Mouse (Mus musculus): ENCODE data around the gene Taf6l. TPM values are rescaled to one million over a fixed set of nuclear protein-coding genes. Genes with fewer than 3 reads are reported as not detected.

Gene Taf6l
- polyA plus RNA-seq (2016; fragmentation: Nextera tagmentation; extraction: Ambion mirVana): 43.8 and 44.2 TPM in 2 replicates

DNA sequence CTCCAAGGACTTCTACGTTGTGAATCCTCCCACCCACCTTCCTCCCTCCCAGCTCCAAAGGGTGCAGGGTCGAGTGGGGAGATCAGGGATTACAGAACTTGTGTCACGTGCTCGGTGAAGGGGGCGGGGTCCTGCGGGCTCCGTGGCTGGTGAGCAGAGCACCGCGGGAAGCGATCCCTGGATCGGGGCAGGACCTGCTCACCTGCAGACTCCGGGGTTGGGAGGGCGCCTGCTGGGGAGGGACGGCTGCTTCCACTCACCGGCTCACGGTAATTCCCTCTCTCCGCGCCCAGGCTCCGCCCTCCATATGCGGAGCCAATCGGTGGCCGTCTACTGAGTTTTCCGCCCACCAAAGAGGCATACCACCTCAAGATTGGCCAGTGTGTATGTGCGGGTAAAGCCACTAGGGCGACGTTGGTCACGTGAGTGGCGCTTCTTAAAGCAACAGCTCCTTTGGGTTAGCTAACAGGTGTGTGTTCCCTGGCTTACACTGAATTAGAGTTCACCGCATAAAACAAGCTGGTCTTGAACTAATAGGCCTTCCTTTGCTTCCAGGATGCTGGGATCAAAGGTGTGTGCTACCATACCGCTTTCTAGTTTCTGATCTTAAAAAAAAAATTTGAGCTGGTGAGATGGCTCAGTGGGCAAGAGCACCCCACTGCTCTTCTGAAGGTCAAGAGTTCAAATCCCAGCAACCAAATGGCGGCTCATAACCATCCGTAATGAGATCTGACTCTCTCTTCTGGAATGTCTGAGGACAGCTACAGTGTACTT, at the start of gene Taf6l:
TSS of gene Taf6l (minus strand) at position 410 of the 774 bp plus-strand sequence.
- peak within 1 kb of the TSS; percentile 84 for H3K4me3 ChIP-seq
- WGBS: under 1% methylated on average over 32 of the region's 32 CpGs
- peak within 1 kb of the TSS; percentile 93 for H3K27ac ChIP-seq
- H3K27me3 ChIP-seq (ENCODE audit: insufficient read depth, poor library complexity, severe bottlenecking): no peaks in the 10 kb centered on the region
- no peaks in the 10 kb centered on the region for H3K9me3 ChIP-seq
- H3K4me1 ChIP-seq (replicated peaks): peaks cover 23% of the 10 kb centered on the region
- DNase-seq (ENCODE audit: low spot score): peak; percentile 91
- H3K36me3 ChIP-seq: peaks cover 45% of the 10 kb centered on the region

DNA sequence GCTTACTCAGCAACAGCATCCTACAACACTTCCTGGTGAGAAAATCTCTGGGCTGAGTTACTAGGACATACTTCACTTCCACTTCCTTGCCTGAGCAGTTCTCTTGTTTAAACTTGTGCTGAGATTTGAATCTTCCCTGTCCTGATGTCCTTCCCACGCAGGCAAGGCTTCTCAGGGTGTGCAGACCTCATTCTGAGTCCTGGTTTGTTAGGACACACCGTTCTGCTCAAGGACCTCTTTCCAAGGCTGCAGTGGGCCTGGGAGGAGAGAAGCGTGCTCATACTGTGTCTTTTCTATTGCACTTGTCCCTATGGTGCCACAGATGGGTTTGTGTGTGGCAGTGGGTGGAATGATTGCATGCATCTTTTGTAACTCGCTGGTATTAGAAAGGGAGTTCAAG, 46.8 kb upstream of the Taf6l start:
- Histone ChIP-seq H3K36me3 (peaks cover 88% of the 10 kb centered on the region), H3K4me1 (replicated peaks) (peaks cover 10% of the 10 kb centered on the region), H3K27me3 (ENCODE audit: insufficient read depth, poor library complexity, severe bottlenecking) (no peaks in the 10 kb centered on the region), H3K4me3 (no peak overlapping the region), H3K9me3 (no peaks in the 10 kb centered on the region), H3K27ac (no peak overlapping the region)
- no peak for DNase-seq (ENCODE audit: low spot score)
- WGBS: 94% methylated on average over 4 of the region's 4 CpGs

DNA sequence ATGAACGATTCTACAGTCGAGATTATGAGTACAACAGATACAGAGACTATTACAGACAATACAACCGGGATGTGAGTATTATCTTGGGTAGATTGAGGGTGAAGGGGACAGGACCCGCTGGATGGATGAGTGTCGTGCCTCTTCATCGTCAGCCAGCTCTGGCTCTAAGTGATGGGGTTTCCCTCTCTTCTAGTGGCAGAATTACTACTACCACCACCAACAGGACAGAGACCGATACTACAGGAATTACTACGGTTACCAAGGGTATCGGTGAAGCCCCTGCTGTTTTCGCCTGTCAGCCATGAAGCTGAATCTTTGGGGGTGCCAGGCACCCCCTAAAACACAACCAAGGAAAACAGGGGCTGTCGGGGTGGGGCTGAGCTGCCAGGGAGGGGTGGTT, 45.0 kb upstream of the Taf6l start:
- Histone ChIP-seq H3K4me1 (replicated peaks) (no peaks in the 10 kb centered on the region), H3K27ac (no peak overlapping the region), H3K27me3 (ENCODE audit: insufficient read depth, poor library complexity, severe bottlenecking) (no peaks in the 10 kb centered on the region), H3K9me3 (no peaks in the 10 kb centered on the region), H3K36me3 (peaks cover 100% of the 10 kb centered on the region), H3K4me3 (no peak overlapping the region)
- DNase-seq (ENCODE audit: low spot score): no peak
- 86% methylated on average over 11 of the region's 11 CpGs for WGBS

DNA sequence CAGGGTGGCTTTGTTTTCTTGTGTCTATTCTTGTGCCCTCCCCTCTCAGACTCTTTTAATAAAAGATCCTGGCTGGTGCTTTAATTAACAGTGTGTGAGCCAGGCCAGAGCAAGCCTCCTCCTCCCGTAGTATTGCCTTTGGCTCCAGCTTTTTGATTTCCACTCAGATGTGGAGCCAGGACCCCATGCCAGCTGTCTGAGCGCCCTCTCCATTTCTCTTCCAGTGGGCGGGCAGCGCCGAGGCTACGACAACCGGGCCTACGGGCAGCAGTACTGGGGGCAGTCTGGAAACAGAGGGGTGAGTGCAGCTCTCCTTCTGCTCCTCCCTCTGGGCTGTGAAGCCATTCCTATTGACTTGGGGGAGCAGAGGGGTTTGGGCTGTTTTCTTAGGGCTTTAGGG, 44.4 kb upstream of the Taf6l start:
- WGBS: 90% methylated on average over 8 of the region's 8 CpGs
- no peak for DNase-seq (ENCODE audit: low spot score)

DNA sequence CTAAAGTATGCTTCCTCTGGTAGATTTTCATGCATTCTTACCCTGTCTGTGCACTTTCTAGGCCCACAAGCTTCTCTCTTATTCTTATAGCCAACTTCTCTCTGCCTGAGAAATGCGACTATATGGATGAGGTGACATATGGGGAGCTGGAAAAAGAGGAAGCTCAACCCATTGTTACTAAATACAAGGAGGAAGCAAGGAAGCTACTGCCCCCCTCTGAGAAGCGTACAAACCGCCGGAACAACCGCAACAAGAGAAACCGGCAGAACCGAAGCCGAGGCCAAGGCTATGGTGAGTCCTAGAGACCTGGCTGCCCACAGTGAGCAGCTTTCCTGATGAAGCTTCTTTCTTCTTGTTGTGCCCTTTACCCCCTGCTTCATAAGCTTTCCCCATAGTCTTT, 43.4 kb upstream of the Taf6l start, which contains the start of gene AC129217.1:
TSS of gene AC129217.1 (plus strand) at position 114 of the 400 bp plus-strand sequence.
- no peak for DNase-seq (ENCODE audit: low spot score)
- H3K36me3 ChIP-seq: peaks cover 100% of the 10 kb centered on the region
- 89% methylated on average over 8 of the region's 8 CpGs for WGBS

More for the DNA sequence above, 44.4 kb upstream of the Taf6l start:
- H3K36me3 ChIP-seq: peaks cover 100% of the 10 kb centered on the region
- no peaks in the 10 kb centered on the region for H3K9me3 ChIP-seq
- H3K4me3 ChIP-seq: no peak overlapping the region
- H3K4me1 ChIP-seq (replicated peaks): no peaks in the 10 kb centered on the region
- H3K27ac ChIP-seq: no peak overlapping the region
- H3K27me3 ChIP-seq (ENCODE audit: insufficient read depth, poor library complexity, severe bottlenecking): no peaks in the 10 kb centered on the region

GRCm38 (mm10) chr19:8822696-8823095, 36.5 kb upstream of the Taf6l start:
- no peaks in the 10 kb centered on the region for H3K9me3 ChIP-seq

More for the DNA sequence above, 43.4 kb upstream of the Taf6l start, which contains the start of gene AC129217.1:
- Histone ChIP-seq H3K27ac (no peak within 1 kb of the TSS), H3K4me1 (replicated peaks) (no peaks in the 10 kb centered on the region), H3K4me3 (no peak within 1 kb of the TSS), H3K27me3 (ENCODE audit: insufficient read depth, poor library complexity, severe bottlenecking) (no peaks in the 10 kb centered on the region), H3K9me3 (no peaks in the 10 kb centered on the region)

GRCm38 (mm10) chr19:8821146-8821545, 34.9 kb upstream of the Taf6l start:
- Histone ChIP-seq H3K27me3 (ENCODE audit: insufficient read depth, poor library complexity, severe bottlenecking) (no peaks in the 10 kb centered on the region), H3K36me3 (peaks cover 54% of the 10 kb centered on the region), H3K4me1 (replicated peaks) (peaks cover 43% of the 10 kb centered on the region), H3K27ac (peak overlapping the region; percentile 98), H3K4me3 (peak overlapping the region; percentile 100), H3K9me3 (no peaks in the 10 kb centered on the region)
- no peak for DNase-seq (ENCODE audit: low spot score)
- WGBS: 4% methylated on average over 7 of the region's 7 CpGs

More at GRCm38 (mm10) chr19:8822696-8823095, 36.5 kb upstream of the Taf6l start:
- Histone ChIP-seq H3K4me1 (replicated peaks) (peaks cover 29% of the 10 kb centered on the region), H3K36me3 (peaks cover 58% of the 10 kb centered on the region), H3K27me3 (ENCODE audit: insufficient read depth, poor library complexity, severe bottlenecking) (no peaks in the 10 kb centered on the region), H3K27ac (no peak overlapping the region), H3K4me3 (peak overlapping the region; percentile 100)
- DNase-seq (ENCODE audit: low spot score): no peak
- WGBS: 76% methylated on average over 8 of the region's 8 CpGs

DNA sequence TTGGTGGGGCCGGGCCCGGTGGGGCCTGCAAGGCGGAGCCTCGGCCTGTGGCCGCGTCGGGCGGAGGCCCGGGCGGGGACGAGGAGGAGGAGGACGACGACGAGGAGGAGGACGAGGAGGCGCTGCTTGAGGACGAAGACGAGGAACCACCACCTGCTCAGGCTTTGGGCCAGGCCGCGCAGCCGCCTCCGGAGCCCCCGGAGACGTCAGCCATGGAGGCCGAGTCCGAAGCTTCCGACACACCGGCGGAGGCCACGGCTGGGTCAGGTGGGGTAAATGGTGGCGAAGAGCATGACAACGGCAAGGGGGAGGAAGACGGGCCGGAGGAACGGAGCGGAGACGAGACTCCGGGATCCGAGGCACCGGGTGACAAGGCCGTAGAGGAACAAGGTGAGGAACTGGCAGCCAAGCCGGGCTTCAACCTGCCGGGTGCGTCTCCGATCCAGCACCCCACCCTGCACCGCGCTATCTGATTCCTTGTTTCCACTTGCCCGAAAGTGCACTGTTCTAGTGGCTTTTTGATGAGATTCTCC, 34.3 kb upstream of the Taf6l start:
- under 1% methylated on average over 48 of the region's 48 CpGs for WGBS
- H3K27me3 ChIP-seq (ENCODE audit: insufficient read depth, poor library complexity, severe bottlenecking): no peaks in the 10 kb centered on the region
- H3K4me1 ChIP-seq (replicated peaks): peaks cover 48% of the 10 kb centered on the region
- no peak for DNase-seq (ENCODE audit: low spot score)
- peak overlapping the region; percentile 98 for H3K27ac ChIP-seq
- peaks cover 54% of the 10 kb centered on the region for H3K36me3 ChIP-seq
- no peaks in the 10 kb centered on the region for H3K9me3 ChIP-seq
- H3K4me3 ChIP-seq: peak overlapping the region; percentile 100

DNA sequence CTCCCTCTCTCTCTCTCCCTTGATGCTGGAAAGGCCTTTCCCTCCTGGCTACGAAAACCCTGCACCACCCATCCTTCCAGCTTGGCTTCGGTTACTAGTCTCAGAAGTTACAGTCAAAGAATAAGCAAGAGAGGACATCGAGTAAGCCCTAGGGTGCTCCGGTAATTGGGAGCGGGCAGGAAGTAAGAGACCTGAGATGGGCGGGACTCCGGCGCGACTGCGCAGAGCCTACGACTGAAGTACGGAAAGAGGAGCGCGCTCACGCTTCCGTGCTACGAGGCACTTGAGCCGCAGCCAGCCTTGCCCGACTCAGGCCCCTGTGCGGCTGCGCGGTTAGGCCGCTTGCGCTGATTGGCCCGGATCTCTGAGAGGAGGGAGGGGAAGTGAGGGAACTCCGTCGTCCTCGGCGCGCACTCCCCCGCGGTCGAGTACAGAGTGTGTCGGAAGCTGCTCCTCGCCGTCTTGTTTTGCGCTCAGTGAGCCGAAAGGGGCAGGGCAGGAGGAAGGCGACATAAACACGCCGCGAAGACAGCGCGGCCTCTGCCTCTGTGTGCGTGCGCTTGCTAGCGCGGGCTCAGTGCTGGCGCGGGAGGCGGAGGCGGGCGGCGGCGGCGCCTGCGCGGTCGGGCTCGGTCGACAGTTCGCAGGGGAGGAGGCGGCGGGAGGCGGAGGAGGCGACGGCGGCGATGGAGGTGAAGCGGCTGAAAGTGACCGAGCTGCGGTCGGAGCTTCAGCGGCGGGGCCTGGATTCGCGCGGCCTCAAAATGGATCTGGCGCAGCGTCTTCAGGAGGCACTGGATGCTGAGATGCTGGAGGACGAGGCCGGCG, 33.6 kb upstream of the Taf6l start, which contains the start of gene Hnrnpul2:
TSS of gene Hnrnpul2 (plus strand) at position 415 of the 828 bp plus-strand sequence.
- DNase-seq (ENCODE audit: low spot score): peak; percentile 98
- Histone ChIP-seq H3K9me3 (no peaks in the 10 kb centered on the region), H3K27ac (peak within 1 kb of the TSS; percentile 98), H3K36me3 (peaks cover 54% of the 10 kb centered on the region), H3K27me3 (ENCODE audit: insufficient read depth, poor library complexity, severe bottlenecking) (no peaks in the 10 kb centered on the region), H3K4me3 (peak within 1 kb of the TSS; percentile 100), H3K4me1 (replicated peaks) (peaks cover 48% of the 10 kb centered on the region)
- under 1% methylated on average over 83 of the region's 83 CpGs for WGBS

DNA sequence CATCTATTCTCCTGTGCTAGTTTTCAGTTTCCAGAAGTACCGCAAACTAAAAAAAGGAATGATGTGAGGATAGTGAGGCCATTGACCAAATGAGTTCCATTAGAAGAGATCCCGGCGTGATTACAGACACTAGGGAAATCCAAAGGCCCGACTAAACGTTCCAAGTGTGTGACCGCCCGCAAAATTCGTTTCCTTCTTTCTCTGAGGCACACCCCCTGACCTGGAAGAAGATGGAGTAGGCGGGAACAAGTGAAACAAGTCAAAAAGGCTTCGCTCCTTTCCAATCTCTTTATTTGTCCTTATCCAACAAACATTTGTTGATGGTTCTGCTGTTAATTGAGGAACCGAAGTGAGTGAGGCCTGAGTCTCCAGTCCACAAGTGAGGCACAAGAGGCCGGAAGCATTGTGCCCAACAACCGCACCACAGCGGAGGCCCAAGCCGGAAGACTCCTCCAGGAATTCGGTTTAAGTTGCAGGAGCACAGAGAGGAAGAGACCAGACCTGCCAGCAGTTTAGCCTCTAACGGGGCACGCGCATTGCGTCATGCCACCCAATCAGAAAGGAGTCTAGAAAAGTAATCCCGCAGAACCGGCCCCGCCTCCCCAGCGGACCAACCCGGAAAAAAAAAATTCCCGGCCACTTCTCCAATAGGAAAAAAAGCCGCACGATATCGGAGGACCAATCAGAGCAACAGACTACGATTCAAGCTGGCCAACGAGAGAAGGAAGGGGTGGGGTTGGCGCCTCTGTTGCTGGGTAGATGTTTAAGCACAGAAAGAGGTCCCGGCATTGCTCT, 32.8 kb upstream of the Taf6l start, which contains the start of gene Ttc9c:
TSS of gene Ttc9c (minus strand) at position 533 of the 795 bp plus-strand sequence.
- peak within 1 kb of the TSS; percentile 100 for H3K4me3 ChIP-seq
- H3K27me3 ChIP-seq (ENCODE audit: insufficient read depth, poor library complexity, severe bottlenecking): no peaks in the 10 kb centered on the region
- peak; percentile 97 for DNase-seq (ENCODE audit: low spot score)
- no peaks in the 10 kb centered on the region for H3K9me3 ChIP-seq
- under 1% methylated on average over 33 of the region's 33 CpGs for WGBS
- H3K36me3 ChIP-seq: peaks cover 54% of the 10 kb centered on the region
- peaks cover 48% of the 10 kb centered on the region for H3K4me1 ChIP-seq (replicated peaks)
- peak within 1 kb of the TSS; percentile 98 for H3K27ac ChIP-seq

DNA sequence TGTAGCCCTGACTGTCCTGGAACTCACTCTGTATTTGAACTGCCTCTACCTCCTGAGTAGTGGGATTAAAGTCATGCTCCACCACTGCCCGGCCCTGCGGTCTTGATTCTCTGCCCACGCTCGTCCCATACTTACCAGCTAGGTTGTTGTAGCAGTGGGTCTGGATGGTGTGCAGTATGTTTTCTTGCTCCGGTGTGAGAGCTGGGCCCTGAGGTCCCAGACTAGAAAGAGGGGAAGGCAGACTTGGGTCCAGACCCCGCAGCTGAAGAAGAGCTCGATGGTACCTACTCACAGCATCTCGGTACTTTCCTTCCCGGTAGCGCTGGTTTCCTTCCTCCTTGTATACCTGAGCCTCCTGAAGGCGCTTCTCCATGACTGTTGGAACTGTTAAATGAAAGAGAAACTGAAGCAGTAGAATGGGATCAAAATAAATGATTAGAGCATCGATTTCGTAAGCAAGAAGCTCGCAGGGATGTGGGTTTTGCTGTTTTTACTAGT, 32.1 kb upstream of the Taf6l start:
- H3K4me3 ChIP-seq: peak overlapping the region; percentile 100
- H3K36me3 ChIP-seq: peaks cover 54% of the 10 kb centered on the region
- no peak for DNase-seq (ENCODE audit: low spot score)
- H3K9me3 ChIP-seq: no peaks in the 10 kb centered on the region
- H3K27me3 ChIP-seq (ENCODE audit: insufficient read depth, poor library complexity, severe bottlenecking): no peaks in the 10 kb centered on the region
- H3K27ac ChIP-seq: peak overlapping the region; percentile 98
- peaks cover 48% of the 10 kb centered on the region for H3K4me1 ChIP-seq (replicated peaks)
- WGBS: 37% methylated on average over 14 of the region's 14 CpGs

- Histone ChIP-seq H3K36me3 (peaks cover 55% of the 10 kb centered on the region), H3K27me3 (ENCODE audit: insufficient read depth, poor library complexity, severe bottlenecking) (no peaks in the 10 kb centered on the region), H3K4me1 (replicated peaks) (peaks cover 36% of the 10 kb centered on the region), H3K9me3 (no peaks in the 10 kb centered on the region), H3K4me3 (peak overlapping the region; percentile 100), H3K27ac (no peak overlapping the region)
- 83% methylated on average over 3 of the region's 3 CpGs for WGBS
- no peak for DNase-seq (ENCODE audit: low spot score)
Measured at GRCm38 (mm10) chr19:8817001-8817400, 30.8 kb upstream of the Taf6l start.

Data from hindbrain, embryonic 10.5 days (tissue).